Comparison of ENCODE assay signal across 20 mouse cellular contexts in the genomic region with DNA sequence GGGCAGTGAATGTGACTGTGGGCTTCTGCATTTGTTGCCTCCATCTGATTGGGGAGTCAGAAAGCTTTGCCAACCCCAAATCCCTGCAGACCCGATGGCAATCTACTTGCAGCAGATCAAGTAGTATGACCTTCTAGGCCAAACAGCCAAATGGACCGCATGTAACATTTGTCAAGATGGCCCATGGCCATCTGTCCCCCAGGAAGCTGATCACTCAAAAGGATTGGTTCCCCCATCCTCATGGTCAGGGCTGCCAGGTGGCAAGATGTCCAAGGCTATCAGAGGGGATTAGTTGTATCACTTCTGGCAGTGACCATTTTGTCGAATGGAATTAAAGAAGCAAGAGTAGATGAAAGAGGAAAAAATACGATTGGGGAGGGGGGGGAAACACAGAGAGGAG. TPM values are rescaled to one million over a fixed set of nuclear protein-coding genes. Genes with fewer than 3 reads are reported as not detected.
"Had no signal": no experiment of that assay in that cellular context is flagged by ENCODE, and none has a peak within 500 bp of the region (broad histone marks: within the 10 kb centered on the region; RNA-seq: fewer than 3 reads in every experiment).

No protein-coding gene starts in this region.

- H3K9me3 ChIP-seq: limb, embryonic 13.5 days; liver, embryonic 12.5 days; liver, embryonic 15.5 days; lung, embryonic 15.5 days had no signal

- H3K27ac ChIP-seq: kidney, postnatal 0 days; layer of hippocampus, adult 2 months; limb, embryonic 13.5 days; liver, embryonic 12.5 days; liver, embryonic 15.5 days; lung, embryonic 15.5 days had no signal

- H3K36me3 ChIP-seq: limb, embryonic 13.5 days; liver, embryonic 12.5 days; liver, embryonic 15.5 days; lung, embryonic 15.5 days had no signal

- H3K4me3 ChIP-seq: layer of hippocampus, adult 2 months; limb, embryonic 13.5 days; liver, embryonic 12.5 days; liver, embryonic 15.5 days; lung, embryonic 15.5 days; megakaryocyte, embryonic 14.5 days had no signal

- DNase-seq: kidney, adult 2 months; layer of hippocampus, adult 9-11 months; liver; lung, adult 18-20 months; lung, postnatal 10 days; lung, postnatal 36 days; right cerebral cortex, postnatal 25 days; thymus, adult 2 months; thymus, postnatal 14 days; thymus, postnatal 4 days had no signal

RNA-seq across cellular contexts. Expression of a gene that starts 50.7 kb away (rescaled TPM):
- total RNA-seq: layer of hippocampus, adult 2 months; layer of hippocampus, postnatal 25 days; left cerebral cortex, adult 18-20 months; left cerebral cortex, postnatal 10 days had no signal
